Mouse (Mus musculus): Measurements from ENCODE around the gene Mrgprf.

DNA sequence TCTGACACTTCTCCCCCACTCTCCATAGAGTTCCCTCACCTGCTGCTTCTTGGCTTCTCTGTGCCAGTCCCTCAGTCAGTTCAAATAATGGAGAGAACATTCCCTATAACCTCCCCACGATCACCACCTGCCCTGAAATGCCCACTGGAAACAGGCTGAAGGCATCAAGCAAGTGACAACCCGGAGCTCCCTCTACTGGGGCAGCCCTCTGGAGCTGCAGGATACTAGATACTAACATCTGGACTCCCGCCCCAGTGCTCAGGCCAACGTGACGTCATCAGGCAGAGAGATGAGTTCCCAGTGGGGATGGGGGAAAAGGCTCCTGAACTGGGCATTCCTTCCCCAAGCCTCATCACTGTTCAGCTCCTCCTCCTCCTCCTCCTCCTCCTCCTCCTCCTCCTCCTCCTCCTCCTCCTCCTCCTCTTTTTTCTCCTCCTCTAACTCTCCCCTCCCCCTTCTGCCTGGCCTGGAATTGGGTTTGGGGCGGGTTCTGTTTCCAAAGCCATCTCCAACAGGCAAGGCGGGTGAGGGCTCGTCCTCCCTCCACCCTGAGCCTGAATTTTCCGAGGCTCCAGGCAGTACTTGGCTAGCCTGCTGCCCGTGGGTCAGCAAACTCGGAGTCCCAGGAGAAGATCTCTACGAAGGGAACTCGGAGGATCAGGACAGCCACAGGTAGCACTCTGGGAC, at the start of gene Mrgprf:
- TF ChIP-seq CTCF (conservative IDR thresholded peaks at IDR 0.05; ENCODE audit: low read length) (no peak), NANOG (IDR thresholded peaks at IDR 0.05; ENCODE audit: borderline replicate concordance, low read length) (no peak)

All from E14TG2a.4 (cell line).